Mouse (Mus musculus): ENCODE measurements around the gene Mgmt. TPM values are rescaled to one million over a fixed set of nuclear protein-coding genes. Genes with fewer than 3 reads are reported as not detected.

The Mgmt gene
- 7.9 and 11.8 TPM in 2 replicates for polyA plus RNA-seq (2012; ENCODE audit: insufficient read depth, low replicate concordance)

DNA sequence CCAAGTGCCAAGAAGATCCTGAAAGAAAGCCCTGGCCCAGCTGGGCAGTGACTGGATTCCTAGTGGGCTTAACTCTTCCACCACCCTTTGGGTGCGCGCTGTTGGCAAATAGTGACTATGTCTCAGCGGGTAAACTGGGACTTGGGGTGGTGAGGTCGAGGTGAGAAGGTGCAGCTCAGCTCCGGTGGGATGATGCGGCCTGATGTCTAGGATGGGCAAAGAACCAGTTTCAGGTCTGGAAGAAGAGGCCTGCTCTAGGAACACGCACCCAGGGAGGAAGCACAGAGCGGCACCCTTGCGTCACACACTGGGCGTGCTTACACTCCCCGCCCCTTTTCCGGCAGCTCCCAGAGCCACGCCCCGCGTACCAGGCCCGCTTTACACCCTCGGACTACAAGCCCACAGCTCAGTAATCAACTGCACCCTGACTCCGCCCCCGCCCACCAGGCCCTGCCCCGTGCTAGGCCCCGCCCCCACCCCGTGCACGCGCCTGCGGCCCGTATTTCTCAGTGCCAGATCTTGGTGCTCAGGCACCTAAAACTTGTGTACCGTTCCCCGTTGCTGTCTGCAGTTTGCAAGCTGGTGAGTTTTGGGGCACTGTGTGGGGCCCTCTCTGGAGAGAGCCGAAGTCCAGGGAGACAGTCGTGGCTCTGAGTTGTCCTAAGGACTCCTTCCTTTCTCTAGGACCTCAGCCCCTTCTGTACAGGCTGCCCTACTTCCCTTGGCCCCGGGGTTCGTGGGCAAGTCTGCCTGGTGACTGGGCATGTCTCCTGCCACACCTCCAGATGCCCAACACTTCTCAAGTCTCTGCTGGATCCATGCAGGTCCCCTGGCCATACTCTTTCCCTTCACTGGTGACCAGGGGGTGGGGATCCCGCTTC is at the start of gene Mgmt:
Gene Mgmt, plus strand, starts transcription at position 509 of the 881 bp plus-strand sequence.
- H3K27me3 ChIP-seq (replicated peaks), result no peaks in the 10 kb centered on the region
- peaks cover 6% of the 10 kb centered on the region; the same call in 1 of the 2 replicates for H3K9me3 ChIP-seq
- H3K36me3 ChIP-seq (replicated peaks; ENCODE audit: low read length), result no peaks in the 10 kb centered on the region
- peaks cover 21% of the 10 kb centered on the region for H3K4me1 ChIP-seq
- no peak for TF ChIP-seq GATA1 (IDR thresholded peaks at IDR 0.05; ENCODE audit: borderline replicate concordance, low read length)
- TF ChIP-seq FLI1 (IDR thresholded peaks at IDR 0.05; ENCODE audit: low read length), result no peak
- peak within 1 kb of the TSS; percentile 92 for H3K4me3 ChIP-seq (replicated peaks)

DNA sequence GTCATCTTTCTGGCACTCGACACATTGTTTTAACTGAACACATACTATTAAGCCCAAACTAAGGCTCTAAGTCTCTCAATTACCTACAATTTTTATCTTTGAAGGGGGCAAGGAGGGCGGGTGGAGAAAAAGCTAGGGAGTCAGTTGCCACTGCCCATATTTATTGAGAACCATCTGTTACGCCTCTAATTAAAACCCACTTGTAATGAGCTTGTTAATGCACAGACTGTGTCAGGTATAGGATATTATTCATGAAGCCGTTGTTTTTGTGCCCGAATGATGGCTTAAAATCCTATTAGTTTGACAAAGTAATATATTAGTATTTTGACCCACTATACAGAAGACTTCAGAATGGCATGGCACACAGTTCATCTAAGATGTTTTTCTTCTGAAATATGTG is 49.6 kb upstream of the Mgmt start:
- no peak for TF ChIP-seq FLI1 (IDR thresholded peaks at IDR 0.05; ENCODE audit: low read length)
- no peak for TF ChIP-seq GATA1 (IDR thresholded peaks at IDR 0.05; ENCODE audit: borderline replicate concordance, low read length)
- Histone ChIP-seq H3K36me3 (replicated peaks; ENCODE audit: low read length) (no peaks in the 10 kb centered on the region), H3K9me3 (peaks cover 8% of the 10 kb centered on the region; the same call in 1 of the 2 replicates), H3K27me3 (replicated peaks) (peaks cover 1% of the 10 kb centered on the region), H3K4me1 (no peaks in the 10 kb centered on the region), H3K4me3 (replicated peaks) (no peak overlapping the region)

DNA sequence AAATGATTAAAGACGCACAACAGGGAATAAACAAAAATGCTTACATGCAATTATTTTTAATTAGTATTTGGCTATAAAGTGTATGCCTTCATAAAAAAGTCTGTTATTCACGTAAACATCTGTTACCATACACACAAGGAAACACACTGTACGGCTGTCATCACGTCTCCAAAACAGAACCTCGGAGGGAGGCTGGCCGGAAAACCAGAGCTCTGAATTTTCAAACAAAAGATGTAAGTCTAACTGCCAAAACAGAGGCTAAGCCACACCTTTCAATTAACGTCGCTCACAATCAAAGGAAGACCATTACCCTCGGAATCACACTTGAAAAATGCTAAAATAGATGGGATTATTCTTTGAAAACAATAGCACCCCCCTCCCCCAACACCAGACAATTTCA is 49.1 kb upstream of the Mgmt start:
- Histone ChIP-seq H3K9me3 (peaks cover 8% of the 10 kb centered on the region; the same call in 1 of the 2 replicates), H3K4me3 (replicated peaks) (no peak overlapping the region), H3K27me3 (replicated peaks) (peaks cover 1% of the 10 kb centered on the region), H3K36me3 (replicated peaks; ENCODE audit: low read length) (no peaks in the 10 kb centered on the region), H3K4me1 (no peaks in the 10 kb centered on the region)
- no peak for TF ChIP-seq GATA1 (IDR thresholded peaks at IDR 0.05; ENCODE audit: borderline replicate concordance, low read length)
- no peak for TF ChIP-seq FLI1 (IDR thresholded peaks at IDR 0.05; ENCODE audit: low read length)

DNA sequence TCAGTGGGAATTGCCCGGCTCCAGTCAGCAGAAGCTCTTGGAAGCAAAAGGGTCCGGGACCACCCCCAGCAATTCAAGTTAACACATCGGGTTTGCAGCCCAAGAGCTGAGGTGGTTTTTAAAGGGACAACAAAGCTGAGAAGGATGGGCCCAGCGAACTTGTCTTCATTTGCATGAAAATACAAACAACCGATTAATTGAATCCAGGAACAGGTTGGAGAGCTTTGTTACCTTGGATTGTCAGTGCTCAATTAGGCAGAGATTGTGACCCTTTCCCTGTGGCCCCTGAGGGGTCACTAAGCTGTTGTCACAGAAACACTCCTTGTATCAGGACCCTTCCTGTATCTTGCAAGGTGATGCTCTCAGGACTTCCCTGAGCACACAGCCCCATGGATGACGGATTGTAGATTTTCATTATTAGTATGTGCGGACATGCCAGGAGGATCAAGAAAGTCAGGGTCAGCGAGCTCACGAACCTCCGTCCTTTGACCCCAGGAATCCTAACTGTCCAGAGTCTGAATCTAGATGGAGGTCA is 48.3 kb upstream of the Mgmt start:
- TF ChIP-seq FLI1 (IDR thresholded peaks at IDR 0.05; ENCODE audit: low read length) (no peak), GATA1 (IDR thresholded peaks at IDR 0.05; ENCODE audit: borderline replicate concordance, low read length) (no peak)
- Histone ChIP-seq H3K4me3 (replicated peaks) (no peak overlapping the region), H3K9me3 (peaks cover 8% of the 10 kb centered on the region; the same call in 1 of the 2 replicates), H3K36me3 (replicated peaks; ENCODE audit: low read length) (no peaks in the 10 kb centered on the region), H3K4me1 (no peaks in the 10 kb centered on the region), H3K27me3 (replicated peaks) (peaks cover 1% of the 10 kb centered on the region)

DNA sequence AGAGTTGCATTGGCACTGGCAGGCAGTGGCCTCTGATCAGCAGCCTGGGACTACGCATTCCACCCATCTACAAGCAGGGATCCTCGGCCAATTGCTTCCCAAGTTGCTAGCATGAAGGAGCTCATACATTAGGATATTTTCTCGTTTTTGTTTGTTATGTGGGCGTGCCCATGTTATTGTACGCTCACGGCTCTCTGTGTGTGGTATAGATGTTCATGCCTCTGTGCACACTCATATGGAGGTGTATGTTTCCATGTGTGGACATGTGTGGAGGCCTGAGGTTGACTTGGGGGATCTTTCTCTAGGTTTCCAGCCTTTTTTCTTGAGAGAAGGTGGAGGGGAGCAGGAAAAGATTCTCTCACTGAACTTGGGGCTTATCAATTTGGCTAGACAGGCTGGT is 46.8 kb upstream of the Mgmt start:
- H3K27me3 ChIP-seq (replicated peaks), result peaks cover 1% of the 10 kb centered on the region

DNA sequence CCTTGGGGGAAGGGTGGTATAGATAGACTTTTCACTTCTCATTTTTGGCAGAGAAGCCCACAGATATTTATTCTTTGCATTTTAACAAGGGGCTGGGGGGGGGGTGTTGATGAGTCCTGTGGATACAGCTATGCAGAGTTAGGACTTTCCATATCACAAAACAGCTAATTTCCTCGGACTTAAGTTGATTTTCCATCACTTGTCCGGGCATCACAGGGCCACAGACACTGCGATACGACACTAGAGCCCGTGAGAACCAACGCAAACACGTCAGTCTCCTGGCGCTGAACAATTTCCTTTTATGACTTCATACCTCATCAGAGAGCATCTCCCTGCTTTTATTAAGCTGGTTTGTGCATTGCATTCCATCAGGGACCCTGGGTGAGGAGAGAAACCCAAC is 45.7 kb upstream of the Mgmt start:
- peaks cover 2% of the 10 kb centered on the region for H3K27me3 ChIP-seq (replicated peaks)
- TF ChIP-seq FLI1 (IDR thresholded peaks at IDR 0.05; ENCODE audit: low read length), result no peak
- no peak for TF ChIP-seq GATA1 (IDR thresholded peaks at IDR 0.05; ENCODE audit: borderline replicate concordance, low read length)

More for the DNA sequence above, 46.8 kb upstream of the Mgmt start:
- peaks cover 11% of the 10 kb centered on the region; the same call in 1 of the 2 replicates for H3K9me3 ChIP-seq
- H3K4me3 ChIP-seq (replicated peaks), result no peak overlapping the region
- no peaks in the 10 kb centered on the region for H3K36me3 ChIP-seq (replicated peaks; ENCODE audit: low read length)
- no peaks in the 10 kb centered on the region for H3K4me1 ChIP-seq
- TF ChIP-seq GATA1 (IDR thresholded peaks at IDR 0.05; ENCODE audit: borderline replicate concordance, low read length) (no peak), FLI1 (IDR thresholded peaks at IDR 0.05; ENCODE audit: low read length) (no peak)

DNA sequence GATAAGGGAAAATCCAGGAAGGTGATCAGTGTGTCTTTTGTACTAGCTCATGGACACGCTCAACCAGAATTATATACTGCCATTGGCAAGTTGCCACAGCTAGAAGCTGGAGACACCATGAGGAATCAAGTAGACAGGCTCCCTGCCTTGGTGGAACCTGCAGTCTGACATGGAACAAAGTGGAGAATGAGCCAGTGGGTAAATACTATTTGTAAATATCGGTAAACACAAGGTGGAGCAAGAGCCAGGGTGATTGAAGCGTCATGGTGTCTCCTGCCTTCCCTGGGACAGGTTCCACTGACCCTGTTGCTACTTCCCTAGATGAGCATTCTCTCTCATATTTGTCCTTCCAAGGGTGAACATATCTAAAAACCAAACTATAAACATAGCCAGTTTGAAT is 44.6 kb upstream of the Mgmt start:
- peaks cover 3% of the 10 kb centered on the region for H3K27me3 ChIP-seq (replicated peaks)
- H3K36me3 ChIP-seq (replicated peaks; ENCODE audit: low read length), result no peaks in the 10 kb centered on the region
- H3K4me1 ChIP-seq, result no peaks in the 10 kb centered on the region
- H3K9me3 ChIP-seq, result 0 out of 2 replicates have a peak, but pooled peaks cover 7% of the 10 kb centered on the region
- no peak for TF ChIP-seq GATA1 (IDR thresholded peaks at IDR 0.05; ENCODE audit: borderline replicate concordance, low read length)
- no peak for TF ChIP-seq FLI1 (IDR thresholded peaks at IDR 0.05; ENCODE audit: low read length)
- H3K4me3 ChIP-seq (replicated peaks), result no peak overlapping the region

More for the DNA sequence above, 45.7 kb upstream of the Mgmt start:
- H3K4me3 ChIP-seq (replicated peaks), result no peak overlapping the region
- H3K4me1 ChIP-seq, result no peaks in the 10 kb centered on the region
- no peaks in the 10 kb centered on the region for H3K36me3 ChIP-seq (replicated peaks; ENCODE audit: low read length)
- 0 out of 2 replicates have a peak, but pooled peaks cover 7% of the 10 kb centered on the region for H3K9me3 ChIP-seq

DNA sequence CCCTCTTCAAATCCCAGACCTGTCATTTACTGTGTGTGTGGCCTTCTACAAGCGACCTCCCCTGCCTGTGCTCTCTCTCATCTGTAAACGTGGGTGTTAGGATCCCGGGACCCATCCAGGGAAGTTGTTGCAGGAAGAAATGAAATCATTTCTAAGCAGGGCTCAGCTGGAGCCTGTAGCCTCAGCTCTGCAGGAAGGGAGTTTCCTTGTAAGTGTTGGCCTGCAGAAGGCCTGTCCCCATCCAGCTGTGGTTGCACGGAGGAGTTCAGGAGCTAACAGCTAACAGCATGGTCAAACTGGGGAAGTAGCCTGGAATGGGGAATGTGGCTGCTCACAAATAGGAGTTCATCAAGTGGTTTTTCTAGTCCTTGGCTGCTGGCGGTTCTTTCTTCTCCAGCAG is 44.1 kb upstream of the Mgmt start:
- Histone ChIP-seq H3K4me1 (no peaks in the 10 kb centered on the region), H3K4me3 (replicated peaks) (no peak overlapping the region), H3K36me3 (replicated peaks; ENCODE audit: low read length) (no peaks in the 10 kb centered on the region), H3K9me3 (0 out of 2 replicates have a peak, but pooled peaks cover 7% of the 10 kb centered on the region), H3K27me3 (replicated peaks) (peaks cover 3% of the 10 kb centered on the region)
- TF ChIP-seq GATA1 (IDR thresholded peaks at IDR 0.05; ENCODE audit: borderline replicate concordance, low read length) (no peak), FLI1 (IDR thresholded peaks at IDR 0.05; ENCODE audit: low read length) (no peak)

DNA sequence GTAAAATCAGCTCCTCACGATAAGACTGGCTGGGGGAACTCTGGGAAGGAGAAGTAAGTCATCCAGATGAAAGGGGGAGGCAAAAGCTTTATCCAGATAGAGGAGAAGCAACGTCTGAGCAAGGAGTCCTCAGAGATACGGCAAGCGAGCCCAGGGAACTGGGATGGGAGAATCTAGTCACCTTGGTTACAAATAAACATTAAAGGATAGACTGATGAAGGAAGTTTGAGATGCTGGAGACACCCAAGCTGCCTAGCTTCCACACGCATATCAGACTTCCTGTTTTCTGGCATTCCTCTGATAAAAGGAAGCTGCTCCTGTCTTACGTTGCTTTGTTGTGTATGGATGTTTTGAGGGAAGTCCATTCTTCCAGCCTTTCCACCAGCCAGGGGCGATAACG is 42.5 kb upstream of the Mgmt start:
- peaks cover 3% of the 10 kb centered on the region for H3K27me3 ChIP-seq (replicated peaks)
- TF ChIP-seq GATA1 (IDR thresholded peaks at IDR 0.05; ENCODE audit: borderline replicate concordance, low read length), result no peak
- TF ChIP-seq FLI1 (IDR thresholded peaks at IDR 0.05; ENCODE audit: low read length), result no peak
- H3K9me3 ChIP-seq, result 0 out of 2 replicates have a peak, but pooled peaks cover 3% of the 10 kb centered on the region
- no peaks in the 10 kb centered on the region for H3K36me3 ChIP-seq (replicated peaks; ENCODE audit: low read length)
- no peaks in the 10 kb centered on the region for H3K4me1 ChIP-seq
- H3K4me3 ChIP-seq (replicated peaks), result no peak overlapping the region

DNA sequence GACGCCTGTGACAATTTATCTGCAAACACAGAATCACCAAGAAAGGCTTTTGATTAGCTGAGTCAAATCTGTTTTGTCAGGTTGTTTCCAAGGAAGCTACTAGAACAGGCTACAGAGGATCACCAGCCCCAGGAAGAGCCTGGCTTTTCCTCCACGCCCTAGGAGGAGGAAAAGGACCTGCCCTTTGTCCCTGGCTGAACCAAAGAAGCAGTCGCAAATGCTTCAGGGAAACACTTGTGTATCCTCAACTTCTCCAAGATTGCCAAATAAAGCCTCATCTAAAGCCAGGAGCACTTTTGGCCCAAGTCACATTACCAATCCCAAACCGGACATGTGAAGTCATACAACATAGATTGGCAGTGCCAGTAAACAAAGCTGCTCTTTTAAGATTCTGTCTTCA is 41.7 kb upstream of the Mgmt start:
- H3K4me1 ChIP-seq, result no peaks in the 10 kb centered on the region
- no peak overlapping the region for H3K4me3 ChIP-seq (replicated peaks)
- TF ChIP-seq FLI1 (IDR thresholded peaks at IDR 0.05; ENCODE audit: low read length) (no peak), GATA1 (IDR thresholded peaks at IDR 0.05; ENCODE audit: borderline replicate concordance, low read length) (no peak)
- H3K9me3 ChIP-seq, result 0 out of 2 replicates have a peak, but pooled peaks cover 3% of the 10 kb centered on the region
- H3K36me3 ChIP-seq (replicated peaks; ENCODE audit: low read length), result no peaks in the 10 kb centered on the region
- H3K27me3 ChIP-seq (replicated peaks), result peaks cover 2% of the 10 kb centered on the region
